Mouse (Mus musculus) layer of hippocampus, adult 18-20 months (tissue): ENCODE measurements around the gene Rin2. TPM values are rescaled to one million over a fixed set of nuclear protein-coding genes. Genes with fewer than 3 reads are reported as not detected.

Source experiments
- DNase-seq, 2 experiments: peaks; one replicate each; pipeline ENCODE4 v3.0.0; 2022; ENCODE audit warnings: low spot score in 2 of 2
- total RNA-seq, 2 experiments: library from RNA; stranded (reverse); gene quantifications; 2 replicates each; pipeline ENCODE4 v1.2.3; 2021

Rin2 gene
- total RNA-seq, 2 experiments from 2014 or later: 36.5 to 41.0 TPM

- DNase-seq: peak in 1 of 2 experiments; percentile 44
These were observed 111.0 kb downstream of the Rin2 start for GRCm38 (mm10) chr2:145785758-145786617.

- DNase-seq: no peak
These were observed 111.6 kb downstream of the Rin2 start for GRCm38 (mm10) chr2:145786618-145786932.

GRCm38 (mm10) chr2:145787486-145787885 is 112.5 kb downstream of the Rin2 start:
- no peak for DNase-seq

GRCm38 (mm10) chr2:145788562-145789346 is 113.7 kb downstream of the Rin2 start:
- no peak for DNase-seq

- DNase-seq: no peak
These were observed 118.7 kb downstream of the Rin2 start for GRCm38 (mm10) chr2:145793702-145794101.

- DNase-seq: peak; percentile 28 to 78
These were observed 119.4 kb downstream of the Rin2 start for GRCm38 (mm10) chr2:145794318-145794954.

GRCm38 (mm10) chr2:145797851-145798250 is 122.8 kb downstream of the Rin2 start:
- DNase-seq: no peak

- no peak for DNase-seq
These were observed 123.9 kb downstream of the Rin2 start for GRCm38 (mm10) chr2:145798954-145799353.

- DNase-seq: no peak
These were observed 126.5 kb downstream of the Rin2 start for GRCm38 (mm10) chr2:145801322-145802052.

- DNase-seq: no peak
These were observed 127.6 kb downstream of the Rin2 start for GRCm38 (mm10) chr2:145802626-145803025.

GRCm38 (mm10) chr2:145803822-145804342 is 128.9 kb downstream of the Rin2 start:
- no peak for DNase-seq

- no peak for DNase-seq
These were observed 129.5 kb downstream of the Rin2 start for GRCm38 (mm10) chr2:145804524-145804923.

- no peak for DNase-seq
These were observed 132.3 kb downstream of the Rin2 start for GRCm38 (mm10) chr2:145807276-145807675.

- no peak for DNase-seq
These were observed 133.2 kb downstream of the Rin2 start for GRCm38 (mm10) chr2:145808251-145808650.

GRCm38 (mm10) chr2:145808667-145809066 is 133.7 kb downstream of the Rin2 start:
- DNase-seq: no peak

GRCm38 (mm10) chr2:145810676-145811075 is 135.7 kb downstream of the Rin2 start:
- no peak for DNase-seq

GRCm38 (mm10) chr2:145812818-145813217 is 137.8 kb downstream of the Rin2 start:
- DNase-seq: no peak

GRCm38 (mm10) chr2:145817195-145817594 is 142.2 kb downstream of the Rin2 start:
- DNase-seq: no peak

GRCm38 (mm10) chr2:145822013-145822782 is 147.2 kb downstream of the Rin2 start:
- no peak for DNase-seq
